Mouse (Mus musculus): ENCODE measurements around the gene Prmt8.

DNA sequence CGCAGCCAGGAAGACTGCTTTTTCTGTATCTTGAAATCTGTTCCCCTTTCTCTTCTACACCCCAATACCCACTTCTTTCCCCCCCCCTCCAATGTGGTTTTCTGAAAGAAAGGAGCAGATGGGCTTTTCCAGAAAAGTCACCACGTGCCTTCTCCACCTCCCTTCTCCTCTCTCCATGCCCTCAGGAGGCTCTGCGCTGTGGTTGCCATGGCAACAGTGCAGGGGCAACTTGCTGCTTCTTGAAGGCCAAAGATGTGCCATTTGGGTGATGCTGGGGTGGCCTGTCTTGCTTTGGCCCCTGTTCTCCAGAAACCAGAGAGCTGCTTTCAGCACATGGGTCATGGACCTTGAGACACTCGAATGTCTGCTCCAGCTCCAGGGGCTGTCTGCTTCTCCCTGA lies 100.0 kb downstream of the Prmt8 start:
- TF ChIP-seq CTCF (IDR thresholded peaks at IDR 0.05; ENCODE audit: insufficient read depth, low read depth, low read length) = no peak
- no peak for TF ChIP-seq POLR2A (IDR thresholded peaks at IDR 0.05; ENCODE audit: insufficient read depth, low read depth, low read length)

Data from olfactory bulb, adult 2 months (tissue).